8 mouse cellular contexts compared by ENCODE assay signal in the genomic region with DNA sequence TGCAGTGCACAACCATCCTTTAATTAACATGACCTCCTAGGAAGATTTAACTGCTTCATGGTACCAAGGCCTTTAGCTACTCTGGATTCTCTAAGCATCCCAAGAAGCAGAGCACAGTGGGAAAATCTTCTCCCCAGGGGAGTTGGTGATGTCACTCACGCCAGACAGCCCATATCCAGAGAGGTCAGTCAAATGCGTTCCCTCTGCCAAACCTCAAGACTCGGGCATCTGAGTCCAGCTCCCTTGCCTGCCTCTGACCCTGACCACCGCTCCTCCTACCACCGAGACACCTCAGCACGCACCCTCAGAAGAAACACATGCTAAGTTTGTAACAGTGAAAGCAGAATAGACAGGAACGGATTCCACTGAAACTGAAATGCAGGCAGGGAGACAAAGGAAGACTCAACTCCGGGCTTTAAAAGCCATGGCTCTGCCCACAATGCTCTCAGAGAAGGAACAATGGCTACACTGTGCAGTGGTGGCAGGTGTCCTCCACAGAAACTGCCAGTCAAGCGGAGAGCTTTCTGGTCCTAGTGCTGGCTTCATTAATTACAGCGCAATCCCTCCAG.
DNase-seq lines count a peak whose midpoint lies in the region; ATAC-seq lines count a peak whose summit lies in the region.

No protein-coding gene starts in this region.

- no peak overlapping the region for H3K27ac ChIP-seq in embryonic facial prominence, embryonic 11.5 days (replicated peaks; ENCODE audit: low read depth, low read length)
- peak overlapping the region; percentile 65 for H3K27ac ChIP-seq in limb, embryonic 11.5 days (replicated peaks; ENCODE audit: low read depth, low read length)

- H3K9me3 ChIP-seq in embryonic facial prominence, embryonic 11.5 days (replicated peaks; ENCODE audit: control insufficient read depth, low read length), result no peaks in the 10 kb centered on the region; the same call in 1 of the 2 replicates
- peaks cover 3% of the 10 kb centered on the region; the same call in 1 of the 2 replicates for H3K9me3 ChIP-seq in limb, embryonic 11.5 days (ENCODE audit: control insufficient read depth, low read length)

- no peak overlapping the region for H3K4me2 ChIP-seq in embryonic facial prominence, embryonic 11.5 days (ENCODE audit: low read depth, low read length)
- H3K4me2 ChIP-seq in limb, embryonic 11.5 days (ENCODE audit: low read depth, severe bottlenecking), result no peak overlapping the region

- no peaks in the 10 kb centered on the region for H3K4me1 ChIP-seq in embryonic facial prominence, embryonic 11.5 days (ENCODE audit: control insufficient read depth, insufficient read depth, low read length)
- H3K4me1 ChIP-seq in limb, embryonic 11.5 days (ENCODE audit: control insufficient read depth, insufficient read depth, low read length), result 0 out of 2 replicates have a peak, but pooled peaks cover 7% of the 10 kb centered on the region

- peak; percentile 95 for DNase-seq in heart, adult 11 months
- no peak for DNase-seq in heart, postnatal 4 days
- DNase-seq in 3134 (ENCODE audit: extremely low read depth, insufficient read length, low spot score), result peak; percentile 73
- peak; percentile 49 for DNase-seq in embryonic facial prominence, embryonic 11.5 days (ENCODE audit: low spot score)
- DNase-seq in limb, embryonic 11.5 days (ENCODE audit: low spot score), result no peak
- no peak for DNase-seq in urinary bladder, postnatal 14 days (ENCODE audit: low spot score)
- DNase-seq in gastrocnemius, postnatal 36 days, result no peak
- DNase-seq in spleen, postnatal 14 days (ENCODE audit: low spot score in 2 of 2), result no peak

- no peak overlapping the region for H3K4me3 ChIP-seq in embryonic facial prominence, embryonic 11.5 days (ENCODE audit: low read depth, low read length)
- no peak overlapping the region for H3K4me3 ChIP-seq in limb, embryonic 11.5 days (ENCODE audit: low read depth, low read length)

- intact Hi-C loops in gastrocnemius, postnatal 36 days (cut with DNase I), result no loop called here

- no peaks in the 10 kb centered on the region for H3K27me3 ChIP-seq in embryonic facial prominence, embryonic 11.5 days (ENCODE audit: control insufficient read depth, insufficient read depth, low read length)
- no peaks in the 10 kb centered on the region for H3K27me3 ChIP-seq in limb, embryonic 11.5 days (ENCODE audit: control insufficient read depth, insufficient read depth, low read length)

- H3K36me3 ChIP-seq in embryonic facial prominence, embryonic 11.5 days (replicated peaks; ENCODE audit: control insufficient read depth, insufficient read depth, low read depth, low read length), result no peaks in the 10 kb centered on the region
- H3K36me3 ChIP-seq in limb, embryonic 11.5 days (ENCODE audit: control insufficient read depth, insufficient read depth, low read length), result no peaks in the 10 kb centered on the region

- peak; percentile 78; the same call in 1 of the 2 replicates for ATAC-seq in embryonic facial prominence, embryonic 11.5 days (replicated peaks; ENCODE audit: insufficient number of reproducible peaks, low FRiP score, low TSS enrichment, low read depth)
- no peak for ATAC-seq in limb, embryonic 11.5 days (ENCODE audit: insufficient number of reproducible peaks, low FRiP score, low TSS enrichment, low read depth)

- H3K9ac ChIP-seq in embryonic facial prominence, embryonic 11.5 days (replicated peaks; ENCODE audit: low read length), result no peak overlapping the region
- no peak overlapping the region for H3K9ac ChIP-seq in limb, embryonic 11.5 days (ENCODE audit: low read length)

- WGBS in embryonic facial prominence, embryonic 11.5 days, result 35% methylated on average over 10 of the region's 10 CpGs
- 81% methylated on average over 10 of the region's 10 CpGs for WGBS in limb, embryonic 11.5 days

Comparison
In these comparisons a context has a peak if more than half of its experiments do, and no peak if none do; other contexts are left out.
1. DNase-seq: peak in heart, adult 11 months (single experiment), 3134 (single experiment) and embryonic facial prominence, embryonic 11.5 days (single experiment); none in heart, postnatal 4 days (single experiment), limb, embryonic 11.5 days (single experiment), urinary bladder, postnatal 14 days (single experiment), gastrocnemius, postnatal 36 days (0 of 2) and spleen, postnatal 14 days (0 of 2).